Mouse (Mus musculus): ENCODE measurements at regions not wholly inside any gene's neighbourhood (a gene's known extent, or its start where the extent isn't known, plus 50 kb on each side); places are given as distances from the start of the nearest gene placed in this dataset.
"Not testable (repeated sequence)": the region's sequence is repeated elsewhere in the genome, so short reads cannot be mapped to it uniquely, and the experiment has no call there.

DNA sequence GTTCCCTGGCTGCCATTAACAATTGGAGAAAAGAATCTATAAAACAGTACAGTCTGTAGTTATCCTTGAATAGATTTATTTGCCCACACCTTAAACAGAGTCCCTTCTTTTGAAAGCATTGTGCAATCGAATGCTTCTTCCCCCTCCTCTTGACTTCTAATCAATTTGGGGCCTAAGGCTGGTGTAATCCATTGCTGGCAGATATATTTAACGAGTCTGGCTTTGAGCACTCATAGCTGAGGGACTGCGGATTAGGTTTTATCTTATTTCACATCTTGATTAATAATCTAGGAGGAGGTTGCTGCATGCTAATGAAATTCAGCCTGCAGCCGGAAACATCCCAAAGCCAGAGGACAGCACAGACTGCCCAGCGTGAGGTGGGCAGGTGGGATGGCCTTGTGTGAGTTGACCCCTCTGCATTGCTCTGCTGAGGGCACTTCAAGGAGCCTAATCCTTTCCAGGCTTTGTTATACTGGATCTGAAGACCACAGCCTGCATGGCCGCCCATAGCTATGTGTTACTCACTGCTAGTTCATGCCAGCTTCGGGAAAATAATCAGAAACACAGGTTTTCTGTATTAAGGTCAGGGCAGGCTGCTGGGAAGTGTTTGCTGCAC, 163.6 kb downstream of the Mterf1b start:
- no peak for DNase-seq (ENCODE audit: low spot score in 2 of 2)

DNA sequence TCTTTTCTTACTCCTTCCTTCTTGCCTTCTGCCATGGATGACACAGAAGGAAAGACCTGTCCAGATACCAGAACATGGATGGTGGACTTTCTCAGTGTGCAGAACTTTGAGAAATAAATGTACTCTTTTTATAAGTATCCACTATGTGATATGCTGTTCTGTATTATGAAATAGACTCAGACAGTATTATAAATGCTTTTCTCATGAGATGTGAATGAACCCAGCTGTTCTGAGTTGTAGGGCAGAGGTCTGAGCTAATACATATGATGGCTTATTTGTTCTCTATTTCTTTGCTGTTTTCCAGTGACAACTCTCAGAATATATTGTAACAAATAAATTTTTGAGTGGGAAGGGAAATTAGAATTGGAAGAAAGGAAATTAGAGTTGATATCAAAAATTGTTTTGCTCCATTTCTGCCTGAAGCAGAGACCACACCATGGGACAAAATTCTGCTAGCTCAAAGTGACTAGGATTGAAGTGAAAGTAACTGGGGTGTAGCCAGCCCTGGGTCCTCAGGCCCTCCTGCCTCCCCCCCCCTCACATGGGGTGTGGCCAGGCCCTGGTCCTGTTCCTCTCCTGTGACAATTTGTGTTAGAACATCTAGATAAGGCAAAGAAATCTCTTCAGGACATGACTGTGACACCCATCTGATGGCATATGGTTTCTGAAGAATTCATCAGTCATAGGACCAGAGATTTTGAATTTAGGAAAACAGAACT, 164.5 kb downstream of the Mterf1b start:
- DNase-seq (ENCODE audit: low spot score in 2 of 2), result not testable (repeated sequence)

GRCm38 (mm10) chr5:4361547-4361946, 169.4 kb downstream of the Mterf1b start:
- DNase-seq (ENCODE audit: low spot score in 2 of 2), result not testable (repeated sequence)

- DNase-seq (ENCODE audit: low spot score in 2 of 2), result not testable (repeated sequence)
These were observed 192.6 kb downstream of the Mterf1b start for GRCm38 (mm10) chr5:4384719-4385118.

GRCm38 (mm10) chr5:4391083-4391482, 198.9 kb downstream of the Mterf1b start:
- no peak for DNase-seq (ENCODE audit: low spot score in 2 of 2)

- DNase-seq (ENCODE audit: low spot score in 2 of 2), result not testable (repeated sequence)
These were observed 202.3 kb downstream of the Mterf1b start for GRCm38 (mm10) chr5:4394353-4395052.

DNA sequence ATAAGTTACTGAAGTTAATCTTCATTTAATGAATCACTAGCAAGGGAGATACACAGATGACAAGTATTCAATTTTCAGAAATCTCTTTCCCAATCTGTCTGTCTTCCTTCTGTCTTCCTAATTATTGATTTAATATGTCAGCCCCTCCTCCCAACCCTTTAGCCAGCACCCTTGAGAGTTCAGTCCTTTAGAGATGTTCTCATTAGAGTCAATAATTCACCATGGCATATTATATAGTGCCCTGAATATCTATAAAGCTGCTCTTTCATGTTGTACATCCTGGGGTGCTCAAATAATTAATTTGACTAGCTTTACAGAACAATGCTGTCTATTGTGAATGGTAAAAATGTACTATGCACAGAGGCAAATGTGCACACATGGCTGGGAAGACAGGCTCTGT, 205.9 kb downstream of the Mterf1b start:
- DNase-seq (ENCODE audit: low spot score in 2 of 2), result no peak

- DNase-seq (ENCODE audit: low spot score in 2 of 2), result no peak
These were observed 225.6 kb downstream of the Mterf1b start for GRCm38 (mm10) chr5:4417761-4418160.

All from urinary bladder, postnatal 36 days (tissue).